Mouse (Mus musculus): ENCODE results near the gene Ctf2. TPM values are rescaled to one million over a fixed set of nuclear protein-coding genes. Genes with fewer than 3 reads are reported as not detected.

The Ctf2 gene
- polyA plus RNA-seq, 1 experiment, result not detected

GRCm38 (mm10) chr7:127760478-127760877 is 28.5 kb upstream of the Ctf2 start:
- TF ChIP-seq CTCF (conservative IDR thresholded peaks at IDR 0.05; ENCODE audit: insufficient read depth, insufficient read length, low read depth, low read length) (no peak), POLR2A (IDR thresholded peaks at IDR 0.05; ENCODE audit: low read depth, low read length) (no peak)
- 0 out of 2 replicates have a peak, but pooled peaks cover 3% of the 10 kb centered on the region for H3K4me1 ChIP-seq (ENCODE audit: control insufficient read depth, insufficient read depth, low read length)
- H3K27me3 ChIP-seq (replicated peaks; ENCODE audit: control insufficient read depth, insufficient read depth, low read length), result no peaks in the 10 kb centered on the region
- H3K4me3 ChIP-seq (ENCODE audit: insufficient read depth, low read depth, low read length), result no peak overlapping the region
- no peaks in the 10 kb centered on the region for H3K36me3 ChIP-seq (ENCODE audit: control insufficient read depth, insufficient read depth, low read length)
- no peak for DNase-seq
- 56% methylated on average over 3 of the region's 3 CpGs for WGBS
- H3K27ac ChIP-seq (ENCODE audit: insufficient read depth, low read depth, low read length), result no peak overlapping the region

- no peak overlapping the region for H3K4me3 ChIP-seq (ENCODE audit: insufficient read depth, low read depth, low read length)
- H3K36me3 ChIP-seq (ENCODE audit: control insufficient read depth, insufficient read depth, low read length), result no peaks in the 10 kb centered on the region
- 74% methylated on average over 6 of the region's 6 CpGs for WGBS
- H3K4me1 ChIP-seq (ENCODE audit: control insufficient read depth, insufficient read depth, low read length), result 0 out of 2 replicates have a peak, but pooled peaks cover 3% of the 10 kb centered on the region
- H3K27ac ChIP-seq (ENCODE audit: insufficient read depth, low read depth, low read length), result no peak overlapping the region
- no peak for DNase-seq
- H3K27me3 ChIP-seq (replicated peaks; ENCODE audit: control insufficient read depth, insufficient read depth, low read length), result no peaks in the 10 kb centered on the region
- no peak for TF ChIP-seq POLR2A (IDR thresholded peaks at IDR 0.05; ENCODE audit: low read depth, low read length)
- no peak for TF ChIP-seq CTCF (conservative IDR thresholded peaks at IDR 0.05; ENCODE audit: insufficient read depth, insufficient read length, low read depth, low read length)
Measured at GRCm38 (mm10) chr7:127759716-127760115, 27.8 kb upstream of the Ctf2 start.

GRCm38 (mm10) chr7:127753741-127754140 is 21.8 kb upstream of the Ctf2 start:
- DNase-seq, result no peak
- Histone ChIP-seq H3K36me3 (ENCODE audit: control insufficient read depth, insufficient read depth, low read length) (peaks cover 1% of the 10 kb centered on the region; the same call in 1 of the 2 replicates), H3K4me1 (ENCODE audit: control insufficient read depth, insufficient read depth, low read length) (no peaks in the 10 kb centered on the region), H3K27ac (ENCODE audit: insufficient read depth, low read depth, low read length) (no peak overlapping the region), H3K27me3 (replicated peaks; ENCODE audit: control insufficient read depth, insufficient read depth, low read length) (no peaks in the 10 kb centered on the region), H3K4me3 (ENCODE audit: insufficient read depth, low read depth, low read length) (no peak overlapping the region)
- TF ChIP-seq POLR2A (IDR thresholded peaks at IDR 0.05; ENCODE audit: low read depth, low read length), result no peak
- TF ChIP-seq CTCF (conservative IDR thresholded peaks at IDR 0.05; ENCODE audit: insufficient read depth, insufficient read length, low read depth, low read length), result no peak
- WGBS, result 83% methylated on average over 7 of the region's 7 CpGs

GRCm38 (mm10) chr7:127753158-127753557 is 21.2 kb upstream of the Ctf2 start:
- Histone ChIP-seq H3K36me3 (ENCODE audit: control insufficient read depth, insufficient read depth, low read length) (peaks cover 1% of the 10 kb centered on the region; the same call in 1 of the 2 replicates), H3K4me3 (ENCODE audit: insufficient read depth, low read depth, low read length) (no peak overlapping the region), H3K27ac (ENCODE audit: insufficient read depth, low read depth, low read length) (no peak overlapping the region), H3K27me3 (replicated peaks; ENCODE audit: control insufficient read depth, insufficient read depth, low read length) (no peaks in the 10 kb centered on the region), H3K4me1 (ENCODE audit: control insufficient read depth, insufficient read depth, low read length) (no peaks in the 10 kb centered on the region)
- 55% methylated on average over 5 of the region's 5 CpGs for WGBS
- no peak for DNase-seq
- TF ChIP-seq POLR2A (IDR thresholded peaks at IDR 0.05; ENCODE audit: low read depth, low read length), result no peak
- TF ChIP-seq CTCF (conservative IDR thresholded peaks at IDR 0.05; ENCODE audit: insufficient read depth, insufficient read length, low read depth, low read length), result no peak

GRCm38 (mm10) chr7:127752069-127752468 is 20.1 kb upstream of the Ctf2 start:
- TF ChIP-seq CTCF (conservative IDR thresholded peaks at IDR 0.05; ENCODE audit: insufficient read depth, insufficient read length, low read depth, low read length) (no peak), POLR2A (IDR thresholded peaks at IDR 0.05; ENCODE audit: low read depth, low read length) (no peak)
- Histone ChIP-seq H3K4me3 (ENCODE audit: insufficient read depth, low read depth, low read length) (no peak overlapping the region), H3K27me3 (replicated peaks; ENCODE audit: control insufficient read depth, insufficient read depth, low read length) (no peaks in the 10 kb centered on the region), H3K27ac (ENCODE audit: insufficient read depth, low read depth, low read length) (no peak overlapping the region), H3K36me3 (ENCODE audit: control insufficient read depth, insufficient read depth, low read length) (peaks cover 1% of the 10 kb centered on the region; the same call in 1 of the 2 replicates), H3K4me1 (ENCODE audit: control insufficient read depth, insufficient read depth, low read length) (no peaks in the 10 kb centered on the region)
- DNase-seq, result no peak
- WGBS, result 92% methylated on average over 27 of the region's 27 CpGs

- DNase-seq, result no peak
- Histone ChIP-seq H3K4me1 (ENCODE audit: control insufficient read depth, insufficient read depth, low read length) (no peaks in the 10 kb centered on the region), H3K36me3 (ENCODE audit: control insufficient read depth, insufficient read depth, low read length) (peaks cover 1% of the 10 kb centered on the region; the same call in 1 of the 2 replicates), H3K27me3 (replicated peaks; ENCODE audit: control insufficient read depth, insufficient read depth, low read length) (no peaks in the 10 kb centered on the region), H3K4me3 (ENCODE audit: insufficient read depth, low read depth, low read length) (no peak overlapping the region), H3K27ac (ENCODE audit: insufficient read depth, low read depth, low read length) (no peak overlapping the region)
- TF ChIP-seq POLR2A (IDR thresholded peaks at IDR 0.05; ENCODE audit: low read depth, low read length), result no peak
- TF ChIP-seq CTCF (conservative IDR thresholded peaks at IDR 0.05; ENCODE audit: insufficient read depth, insufficient read length, low read depth, low read length), result no peak
- 89% methylated on average over 5 of the region's 5 CpGs for WGBS
Measured at GRCm38 (mm10) chr7:127751619-127752018, 19.7 kb upstream of the Ctf2 start.

- no peaks in the 10 kb centered on the region for H3K27me3 ChIP-seq (replicated peaks; ENCODE audit: control insufficient read depth, insufficient read depth, low read length)
Measured at GRCm38 (mm10) chr7:127750131-127751127, 18.5 kb upstream of the Ctf2 start.

More at GRCm38 (mm10) chr7:127750131-127751127, 18.5 kb upstream of the Ctf2 start:
- peak; percentile 45 for DNase-seq
- peak overlapping the region; percentile 20; the same call in 1 of the 2 replicates for H3K4me3 ChIP-seq (ENCODE audit: insufficient read depth, low read depth, low read length)
- 77% methylated on average over 19 of the region's 19 CpGs for WGBS
- no peak overlapping the region for H3K27ac ChIP-seq (ENCODE audit: insufficient read depth, low read depth, low read length)
- TF ChIP-seq POLR2A (IDR thresholded peaks at IDR 0.05; ENCODE audit: low read depth, low read length) (no peak), CTCF (conservative IDR thresholded peaks at IDR 0.05; ENCODE audit: insufficient read depth, insufficient read length, low read depth, low read length) (no peak)
- no peaks in the 10 kb centered on the region for H3K4me1 ChIP-seq (ENCODE audit: control insufficient read depth, insufficient read depth, low read length)
- peaks cover 1% of the 10 kb centered on the region; the same call in 1 of the 2 replicates for H3K36me3 ChIP-seq (ENCODE audit: control insufficient read depth, insufficient read depth, low read length)

Measured in kidney, adult 2 months (tissue).